Mouse (Mus musculus): ENCODE measurements around the gene D930048N14Rik. TPM values are rescaled to one million over a fixed set of nuclear protein-coding genes. Genes with fewer than 3 reads are reported as not detected.
A peak's percentile ranks its signal among the peaks of the same experiment; 100 is the strongest.

Gene D930048N14Rik
- polyA plus RNA-seq, 1 experiment from 2014 or later: 1.2 TPM

DNA sequence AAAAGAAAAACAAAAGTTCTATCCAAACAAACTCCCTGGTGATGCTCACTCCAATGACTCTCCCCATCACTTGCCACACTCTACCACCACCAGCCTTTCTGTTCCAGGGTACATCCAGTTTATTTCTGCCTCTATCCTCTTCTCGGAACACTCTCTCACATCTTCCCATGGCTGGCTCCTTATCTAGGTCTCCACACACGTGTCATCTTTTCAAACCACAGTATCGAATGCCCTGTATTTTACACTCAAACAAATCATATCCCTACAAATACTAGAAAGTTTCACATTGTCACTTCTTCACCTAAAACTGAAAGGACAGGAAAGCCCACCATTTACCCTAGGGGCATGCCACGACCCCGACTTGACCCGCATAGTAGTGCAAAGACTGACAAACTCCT lies 15.6 kb upstream of the D930048N14Rik start:
- H3K4me2 ChIP-seq (replicated peaks; ENCODE audit: low read depth, low read length): peak overlapping the region; percentile 69
- DNase-seq (ENCODE audit: low spot score) (no peak), ATAC-seq (ENCODE audit: low FRiP score) (peak; percentile 13; the same call in 1 of the 2 replicates)
- WGBS: 20% methylated on average over 6 of the region's 6 CpGs
- H3K4me1 ChIP-seq (replicated peaks; ENCODE audit: control insufficient read depth, insufficient read depth, low read length): no peaks in the 10 kb centered on the region
- no peaks in the 10 kb centered on the region for H3K9me3 ChIP-seq (ENCODE audit: control insufficient read depth, low read length)
- H3K27me3 ChIP-seq (ENCODE audit: control insufficient read depth, insufficient read depth, low read length): no peaks in the 10 kb centered on the region
- no peaks in the 10 kb centered on the region for H3K36me3 ChIP-seq (ENCODE audit: control insufficient read depth, insufficient read depth, low read length)
- H3K9ac ChIP-seq (ENCODE audit: low read depth, low read length): peak overlapping the region; percentile 58
- peak overlapping the region; percentile 25; the same call in 1 of the 2 replicates for H3K27ac ChIP-seq (ENCODE audit: low read depth, low read length)
- H3K4me3 ChIP-seq (ENCODE audit: low read depth, low read length): peak overlapping the region; percentile 64

DNA sequence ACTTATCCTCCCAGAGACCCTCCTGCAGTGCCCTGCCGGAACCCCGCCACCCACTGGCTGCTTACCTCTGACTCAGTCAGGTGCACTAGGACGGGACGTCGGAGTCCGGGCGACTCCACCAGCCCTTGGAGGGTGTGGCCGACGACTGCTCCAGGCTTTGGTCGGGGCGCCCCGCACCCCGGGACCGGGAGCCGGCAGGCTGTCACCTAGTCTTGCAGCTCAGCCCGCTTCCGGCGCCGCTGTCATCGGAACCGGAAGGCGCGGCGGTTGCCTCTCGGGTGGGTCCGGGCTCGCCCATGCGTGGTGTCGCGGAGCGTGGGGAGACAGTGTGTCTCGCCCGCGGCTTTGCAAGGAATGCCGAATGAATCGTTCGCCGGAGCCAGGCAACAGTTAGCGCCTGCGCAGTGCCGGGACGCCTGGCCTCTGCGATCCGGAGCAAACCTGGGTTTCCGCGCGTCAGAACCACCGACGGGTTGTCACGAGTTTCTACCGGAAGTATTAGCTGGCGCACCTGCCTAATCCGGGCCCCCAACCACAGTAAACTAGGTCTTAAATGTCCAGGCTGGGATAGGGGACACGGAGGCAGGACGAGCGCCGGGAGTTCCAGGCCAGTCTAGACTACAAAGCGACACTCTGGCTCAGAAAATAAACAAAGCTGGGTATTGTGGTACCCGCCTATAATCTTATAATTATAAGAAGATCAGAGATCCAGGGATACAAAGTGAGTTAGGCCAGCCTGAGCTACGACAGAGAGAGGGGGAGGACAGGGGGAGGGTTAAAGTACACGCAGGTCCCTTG lies 15.0 kb upstream of the D930048N14Rik start, which contains the start of gene Rmnd5b:
Gene Rmnd5b (minus strand): TSS at position 372 of the 798 bp plus-strand sequence.
- peak; percentile 88 for DNase-seq (ENCODE audit: low spot score)
- no peaks in the 10 kb centered on the region for H3K36me3 ChIP-seq (ENCODE audit: control insufficient read depth, insufficient read depth, low read length)
- H3K9ac ChIP-seq (ENCODE audit: low read depth, low read length): peak within 1 kb of the TSS; percentile 58
- 0% methylated on average over 61 of the region's 61 CpGs for WGBS
- H3K27me3 ChIP-seq (ENCODE audit: control insufficient read depth, insufficient read depth, low read length): no peaks in the 10 kb centered on the region
- peak; percentile 84 for ATAC-seq (ENCODE audit: low FRiP score)
- H3K4me2 ChIP-seq (replicated peaks; ENCODE audit: low read depth, low read length): peak within 1 kb of the TSS; percentile 69
- H3K4me3 ChIP-seq (ENCODE audit: low read depth, low read length): peak within 1 kb of the TSS; percentile 64
- no peaks in the 10 kb centered on the region for H3K4me1 ChIP-seq (replicated peaks; ENCODE audit: control insufficient read depth, insufficient read depth, low read length)
- no peaks in the 10 kb centered on the region for H3K9me3 ChIP-seq (ENCODE audit: control insufficient read depth, low read length)
- peak within 1 kb of the TSS; percentile 25 for H3K27ac ChIP-seq (ENCODE audit: low read depth, low read length)

DNA sequence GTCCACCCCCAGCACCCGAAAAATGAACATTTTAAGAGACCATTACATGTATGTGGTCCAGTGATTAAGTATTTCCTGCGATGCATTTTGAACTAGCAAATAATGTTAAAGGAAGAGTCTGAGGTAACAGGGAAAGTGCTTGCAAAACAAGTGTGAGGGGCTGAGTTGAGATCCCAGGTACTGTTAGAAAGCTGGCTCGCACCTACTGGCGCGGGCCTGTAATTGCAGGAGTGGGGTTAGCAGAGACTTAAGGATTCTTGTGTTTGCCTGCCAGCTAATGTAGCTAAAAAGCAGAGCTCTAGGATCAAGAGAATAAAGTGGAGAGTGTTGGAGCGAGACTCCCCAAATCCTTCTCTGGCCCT lies 14.4 kb upstream of the D930048N14Rik start:
- H3K4me3 ChIP-seq (ENCODE audit: low read depth, low read length): peak overlapping the region; percentile 64
- H3K36me3 ChIP-seq (ENCODE audit: control insufficient read depth, insufficient read depth, low read length): no peaks in the 10 kb centered on the region
- H3K9me3 ChIP-seq (ENCODE audit: control insufficient read depth, low read length): no peaks in the 10 kb centered on the region
- H3K27ac ChIP-seq (ENCODE audit: low read depth, low read length): no peak overlapping the region; the same call in 1 of the 2 replicates
- DNase-seq (ENCODE audit: low spot score): peak; percentile 78
- H3K4me2 ChIP-seq (replicated peaks; ENCODE audit: low read depth, low read length): peak overlapping the region; percentile 69
- WGBS: 4% methylated on average over 6 of the region's 6 CpGs
- peak overlapping the region; percentile 58 for H3K9ac ChIP-seq (ENCODE audit: low read depth, low read length)
- 0 out of 2 replicates have a peak, but pooled peaks have one; percentile 45 for ATAC-seq (ENCODE audit: low FRiP score)
- no peaks in the 10 kb centered on the region for H3K4me1 ChIP-seq (replicated peaks; ENCODE audit: control insufficient read depth, insufficient read depth, low read length)
- H3K27me3 ChIP-seq (ENCODE audit: control insufficient read depth, insufficient read depth, low read length): no peaks in the 10 kb centered on the region

DNA sequence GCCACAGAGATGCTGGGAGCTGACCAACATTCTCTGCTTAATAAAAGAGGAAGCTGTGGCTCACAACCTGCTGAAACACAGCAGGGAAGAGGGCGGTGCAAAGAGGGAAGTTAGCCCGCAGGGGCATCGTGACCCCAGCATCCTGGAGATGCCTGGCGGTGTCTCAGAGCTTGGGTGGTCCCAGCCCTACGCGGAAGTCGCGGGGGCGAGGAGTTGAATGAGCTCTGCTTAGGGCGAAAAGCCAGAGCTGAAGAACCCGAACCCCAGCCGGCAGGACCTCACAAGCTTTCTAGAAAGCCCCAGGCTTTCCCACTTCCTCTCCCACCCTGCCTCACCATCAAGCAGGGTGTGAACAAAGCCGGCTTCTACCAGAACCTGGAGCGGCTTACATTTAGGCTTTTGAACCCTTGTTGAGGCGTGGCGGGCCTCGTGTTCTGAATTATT lies 12.8 kb upstream of the D930048N14Rik start:
- WGBS: 4% methylated on average over 17 of the region's 17 CpGs
- no peak overlapping the region for H3K9ac ChIP-seq (ENCODE audit: low read depth, low read length)
- ATAC-seq (ENCODE audit: low FRiP score): no peak
- peak; percentile 59 for DNase-seq (ENCODE audit: low spot score)
- no peaks in the 10 kb centered on the region for H3K9me3 ChIP-seq (ENCODE audit: control insufficient read depth, low read length)
- no peaks in the 10 kb centered on the region for H3K4me1 ChIP-seq (replicated peaks; ENCODE audit: control insufficient read depth, insufficient read depth, low read length)
- H3K4me3 ChIP-seq (ENCODE audit: low read depth, low read length): no peak overlapping the region
- no peak overlapping the region for H3K27ac ChIP-seq (ENCODE audit: low read depth, low read length)
- no peak overlapping the region; the same call in 1 of the 2 replicates for H3K4me2 ChIP-seq (replicated peaks; ENCODE audit: low read depth, low read length)
- H3K36me3 ChIP-seq (ENCODE audit: control insufficient read depth, insufficient read depth, low read length): no peaks in the 10 kb centered on the region
- no peaks in the 10 kb centered on the region for H3K27me3 ChIP-seq (ENCODE audit: control insufficient read depth, insufficient read depth, low read length)

DNA sequence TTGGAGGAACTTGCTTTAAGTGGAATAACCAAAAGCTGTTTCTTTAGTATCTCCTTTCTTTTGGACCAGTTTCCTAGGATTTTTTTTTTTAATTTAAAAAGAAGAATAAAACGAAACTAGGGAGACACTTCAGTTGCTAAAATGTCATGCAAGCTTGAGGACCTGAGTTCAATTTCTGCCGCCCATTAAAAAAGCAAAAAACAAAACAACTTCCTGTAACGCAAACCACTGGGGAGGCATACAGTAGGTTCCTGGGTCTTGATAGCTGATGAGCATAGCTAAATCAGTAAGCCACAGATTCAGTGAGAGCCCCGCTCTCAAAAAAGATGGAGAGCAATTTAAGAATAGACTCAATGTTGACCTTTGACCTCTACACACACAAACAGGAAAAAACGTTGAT lies 12.3 kb upstream of the D930048N14Rik start:
- Histone ChIP-seq H3K27me3 (ENCODE audit: control insufficient read depth, insufficient read depth, low read length) (no peaks in the 10 kb centered on the region), H3K4me1 (replicated peaks; ENCODE audit: control insufficient read depth, insufficient read depth, low read length) (no peaks in the 10 kb centered on the region), H3K9me3 (ENCODE audit: control insufficient read depth, low read length) (no peaks in the 10 kb centered on the region), H3K9ac (ENCODE audit: low read depth, low read length) (no peak overlapping the region), H3K4me2 (replicated peaks; ENCODE audit: low read depth, low read length) (no peak overlapping the region), H3K27ac (ENCODE audit: low read depth, low read length) (no peak overlapping the region), H3K4me3 (ENCODE audit: low read depth, low read length) (no peak overlapping the region), H3K36me3 (ENCODE audit: control insufficient read depth, insufficient read depth, low read length) (no peaks in the 10 kb centered on the region)
- 66% methylated on average over 5 of the region's 5 CpGs for WGBS
- ATAC-seq (ENCODE audit: low FRiP score) (no peak), DNase-seq (ENCODE audit: low spot score) (no peak)

DNA sequence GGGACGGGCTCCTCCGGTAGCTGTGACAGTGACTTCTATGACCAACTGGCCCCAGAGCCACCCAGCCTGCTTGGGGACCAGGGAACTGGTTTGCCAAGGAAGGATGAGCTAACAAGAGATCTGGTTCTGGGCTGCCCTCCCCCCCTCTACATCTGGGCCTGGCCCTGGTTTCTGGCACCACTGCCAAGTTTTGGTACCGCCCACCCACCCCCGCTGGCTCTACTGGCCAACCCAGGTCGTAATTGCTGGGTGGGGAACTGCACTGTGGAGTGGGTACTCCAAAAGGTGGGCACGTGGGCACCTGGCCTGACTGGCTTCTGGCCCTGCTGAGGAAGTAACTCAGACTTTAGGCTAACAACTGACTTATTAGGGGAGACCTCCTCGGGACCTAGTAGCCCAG lies 10.0 kb upstream of the D930048N14Rik start:
- DNase-seq (ENCODE audit: low spot score) (no peak), ATAC-seq (ENCODE audit: low FRiP score) (no peak)
- Histone ChIP-seq H3K9ac (ENCODE audit: low read depth, low read length) (no peak overlapping the region), H3K4me2 (replicated peaks; ENCODE audit: low read depth, low read length) (no peak overlapping the region), H3K4me3 (ENCODE audit: low read depth, low read length) (no peak overlapping the region), H3K27ac (ENCODE audit: low read depth, low read length) (no peak overlapping the region), H3K4me1 (replicated peaks; ENCODE audit: control insufficient read depth, insufficient read depth, low read length) (no peaks in the 10 kb centered on the region), H3K27me3 (ENCODE audit: control insufficient read depth, insufficient read depth, low read length) (no peaks in the 10 kb centered on the region), H3K9me3 (ENCODE audit: control insufficient read depth, low read length) (no peaks in the 10 kb centered on the region), H3K36me3 (ENCODE audit: control insufficient read depth, insufficient read depth, low read length) (no peaks in the 10 kb centered on the region)
- WGBS: 81% methylated on average over 7 of the region's 7 CpGs

DNA sequence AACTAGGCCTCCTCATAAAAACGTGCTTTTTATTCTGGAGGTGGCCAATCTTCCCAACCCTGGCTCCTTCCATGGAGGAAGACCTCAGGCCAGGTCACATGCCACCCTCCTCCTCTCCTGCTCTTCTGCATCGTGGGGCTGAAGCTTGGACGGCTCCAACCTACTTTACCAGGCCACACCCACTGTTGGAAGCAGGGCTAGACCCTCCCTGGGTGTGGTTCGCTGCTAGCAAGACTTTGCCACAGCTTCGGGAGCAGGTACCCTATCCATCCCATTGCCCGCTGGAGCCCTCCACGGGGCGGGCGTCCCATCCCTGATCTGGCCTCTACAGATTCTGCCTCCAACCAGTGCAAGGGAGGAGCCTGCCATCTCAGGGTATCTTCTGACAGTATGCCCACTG lies 7.6 kb upstream of the D930048N14Rik start:
- ATAC-seq (ENCODE audit: low FRiP score) (no peak), DNase-seq (ENCODE audit: low spot score) (no peak)
- Histone ChIP-seq H3K4me2 (replicated peaks; ENCODE audit: low read depth, low read length) (no peak overlapping the region), H3K9ac (ENCODE audit: low read depth, low read length) (no peak overlapping the region), H3K4me3 (ENCODE audit: low read depth, low read length) (no peak overlapping the region), H3K9me3 (ENCODE audit: control insufficient read depth, low read length) (no peaks in the 10 kb centered on the region), H3K36me3 (ENCODE audit: control insufficient read depth, insufficient read depth, low read length) (no peaks in the 10 kb centered on the region), H3K4me1 (replicated peaks; ENCODE audit: control insufficient read depth, insufficient read depth, low read length) (peaks cover under 1% of the 10 kb centered on the region; the same call in 1 of the 2 replicates), H3K27ac (ENCODE audit: low read depth, low read length) (no peak overlapping the region), H3K27me3 (ENCODE audit: control insufficient read depth, insufficient read depth, low read length) (no peaks in the 10 kb centered on the region)
- 78% methylated on average over 9 of the region's 9 CpGs for WGBS

DNA sequence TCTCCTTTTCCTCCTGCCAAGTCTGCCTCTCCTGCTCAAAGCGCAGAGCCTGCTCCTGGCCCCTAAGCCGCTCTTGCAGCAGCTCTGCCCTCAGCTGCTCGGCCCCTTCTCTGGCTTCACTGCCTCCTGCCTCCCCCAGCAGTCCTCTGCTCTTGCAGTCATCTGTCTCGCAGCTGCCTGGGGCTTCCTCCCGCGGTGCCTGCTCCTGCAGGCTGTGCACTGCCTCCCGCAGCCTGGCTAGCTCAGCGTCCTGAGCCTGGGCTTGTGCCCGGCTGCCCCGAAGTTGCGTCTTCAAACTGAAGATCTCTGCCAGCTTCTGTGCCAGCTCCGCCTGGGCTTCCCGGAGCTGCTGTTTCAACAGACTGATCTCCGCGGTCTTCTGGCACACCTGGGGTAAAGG lies 7.0 kb upstream of the D930048N14Rik start:
- DNase-seq (ENCODE audit: low spot score) (no peak), ATAC-seq (ENCODE audit: low FRiP score) (no peak)
- H3K4me1 ChIP-seq (replicated peaks; ENCODE audit: control insufficient read depth, insufficient read depth, low read length): peaks cover 4% of the 10 kb centered on the region; the same call in 1 of the 2 replicates
- no peak overlapping the region for H3K4me2 ChIP-seq (replicated peaks; ENCODE audit: low read depth, low read length)
- no peaks in the 10 kb centered on the region for H3K9me3 ChIP-seq (ENCODE audit: control insufficient read depth, low read length)
- WGBS: 52% methylated on average over 15 of the region's 15 CpGs
- no peak overlapping the region for H3K4me3 ChIP-seq (ENCODE audit: low read depth, low read length)
- no peak overlapping the region for H3K9ac ChIP-seq (ENCODE audit: low read depth, low read length)
- H3K36me3 ChIP-seq (ENCODE audit: control insufficient read depth, insufficient read depth, low read length): no peaks in the 10 kb centered on the region
- H3K27ac ChIP-seq (ENCODE audit: low read depth, low read length): no peak overlapping the region
- no peaks in the 10 kb centered on the region for H3K27me3 ChIP-seq (ENCODE audit: control insufficient read depth, insufficient read depth, low read length)

DNA sequence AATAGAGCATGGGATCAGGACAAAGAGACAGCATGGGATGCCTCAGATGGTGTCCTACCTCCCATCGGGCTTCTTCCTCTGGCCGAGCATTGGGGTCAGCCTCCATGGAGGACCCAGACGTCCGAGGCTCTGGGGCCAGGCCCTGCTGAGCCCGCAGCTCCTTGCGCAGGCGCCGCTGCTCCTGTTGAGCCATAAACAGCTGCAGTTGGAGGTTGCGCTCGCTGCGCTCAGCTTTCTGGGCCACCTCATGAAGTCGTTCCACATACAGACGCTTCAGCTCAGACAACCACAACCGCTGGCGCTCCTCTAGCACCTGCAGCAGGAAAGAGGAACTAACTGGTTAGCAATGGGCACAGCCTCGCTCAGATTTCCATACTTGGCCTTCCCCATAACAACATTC lies 6.5 kb upstream of the D930048N14Rik start:
- WGBS: 74% methylated on average over 16 of the region's 16 CpGs
- Histone ChIP-seq H3K9me3 (ENCODE audit: control insufficient read depth, low read length) (no peaks in the 10 kb centered on the region), H3K4me2 (replicated peaks; ENCODE audit: low read depth, low read length) (no peak overlapping the region), H3K4me1 (replicated peaks; ENCODE audit: control insufficient read depth, insufficient read depth, low read length) (peaks cover 9% of the 10 kb centered on the region; the same call in 1 of the 2 replicates), H3K27ac (ENCODE audit: low read depth, low read length) (no peak overlapping the region), H3K4me3 (ENCODE audit: low read depth, low read length) (no peak overlapping the region), H3K27me3 (ENCODE audit: control insufficient read depth, insufficient read depth, low read length) (no peaks in the 10 kb centered on the region), H3K9ac (ENCODE audit: low read depth, low read length) (no peak overlapping the region), H3K36me3 (ENCODE audit: control insufficient read depth, insufficient read depth, low read length) (no peaks in the 10 kb centered on the region)
- no peak for ATAC-seq (ENCODE audit: low FRiP score)
- no peak for DNase-seq (ENCODE audit: low spot score)
